Mouse (Mus musculus) MEL (cell line): ENCODE data around the gene Naa25. TPM values are rescaled to one million over a fixed set of nuclear protein-coding genes. Genes with fewer than 3 reads are reported as not detected.

ENCODE experiments used
- DNase-seq: peaks from one replicate; pipeline ENCODE4 v3.0.0; 2011; ENCODE audit warnings: low read depth, low spot score
- H3K27ac ChIP-seq: 2 replicates; pipeline ENCODE4 v1.5.1; 2012; ENCODE audit warnings: low read depth, mild to moderate bottlenecking, control low read depth, low read length, moderate library complexity; ENCODE audit not compliant: control insufficient read depth
- H3K27me3 ChIP-seq, 2 experiments: fragments of 150-350 bp in 1 of 2; sonication (generic) in 1 of 2; 2 replicates each; pipeline ENCODE4 v1.6.1; 2012; ENCODE audit warnings: low read length in 2 of 2, mild to moderate bottlenecking in 2 of 2, improper control_type of control experiment in 1 of 2, moderate library complexity in 1 of 2; ENCODE audit not compliant: insufficient read depth in 2 of 2, control insufficient read depth in 1 of 2
- H3K36me3 ChIP-seq, 2 experiments: 2 replicates each; pipeline ENCODE4 v1.6.1; 2012 to 2014; ENCODE audit warnings: low read length in 2 of 2, improper control_type of control experiment in 1 of 2, inconsistent platforms in 1 of 2, mild to moderate bottlenecking in 1 of 2; ENCODE audit not compliant: insufficient read depth in 2 of 2, control insufficient read depth in 1 of 2
- H3K4me1 ChIP-seq, 2 experiments: fragments of 150-350 bp in 1 of 2; sonication (generic) in 1 of 2; 2 replicates each; pipeline ENCODE4 v1.6.1; 2012; ENCODE audit warnings: low read length in 2 of 2, improper control_type of control experiment in 1 of 2, mild to moderate bottlenecking in 1 of 2; ENCODE audit not compliant: insufficient read depth in 2 of 2, control insufficient read depth in 1 of 2
- H3K4me3 ChIP-seq, 2 experiments: fragments of 150-350 bp in 1 of 2; sonication (generic) in 1 of 2; 2 replicates each; pipeline ENCODE4 v1.5.1; 2012; ENCODE audit warnings: low read depth in 2 of 2, low read length in 2 of 2, mild to moderate bottlenecking in 2 of 2, moderate library complexity in 2 of 2, control low read depth in 1 of 2, improper control_type of control experiment in 1 of 2; ENCODE audit not compliant: control insufficient read depth in 1 of 2, insufficient read depth in 1 of 2
- H3K79me2 ChIP-seq: 2 replicates; pipeline ENCODE4 v1.6.1; 2012; ENCODE audit warnings: mild to moderate bottlenecking, low read length, moderate library complexity; ENCODE audit not compliant: control insufficient read depth, poor library complexity, insufficient read depth
- H3K9ac ChIP-seq: 2 replicates; pipeline ENCODE4 v1.6.1; 2012; ENCODE audit warnings: low read depth, mild to moderate bottlenecking, control low read depth, low read length, moderate library complexity; ENCODE audit not compliant: control insufficient read depth, poor library complexity, severe bottlenecking
- H3K9me3 ChIP-seq: fragments of 150-350 bp; sonication (generic); replicated peaks from 2 replicates; pipeline ENCODE4 v1.6.1; 2012; ENCODE audit warnings: mild to moderate bottlenecking, low read length, improper control_type of control experiment, moderate library complexity; ENCODE audit not compliant: insufficient read depth
- CHD1 ChIP-seq: IDR thresholded peaks from 2 replicates; pipeline ENCODE4 v1.6.1; 2012; ENCODE audit warnings: low read depth, mild to moderate bottlenecking, inconsistent platforms, low read length, improper control_type of control experiment
- CTCF ChIP-seq, 3 experiments: IDR thresholded peaks in 2 of 3; conservative IDR thresholded peaks in 1 of 3; 2 replicates each; pipeline ENCODE4 v1.5.1; 2011 to 2012; ENCODE audit warnings: low read length in 3 of 3, low read depth in 2 of 3, mild to moderate bottlenecking in 2 of 3, improper control_type of control experiment in 1 of 3, inconsistent platforms in 1 of 3, mixed read lengths in 1 of 3, moderate library complexity in 1 of 3; ENCODE audit not compliant: control insufficient read depth in 1 of 3, insufficient read depth in 1 of 3, poor library complexity in 1 of 3, severe bottlenecking in 1 of 3
- EP300 ChIP-seq, 2 experiments: IDR thresholded peaks; 2 replicates each; pipeline ENCODE4 v1.6.1; 2011; ENCODE audit warnings: improper control_type of control experiment in 2 of 2, low read length in 2 of 2, low read depth in 1 of 2, mild to moderate bottlenecking in 1 of 2
- ETS1 ChIP-seq: IDR thresholded peaks from 2 replicates; pipeline ENCODE4 v1.6.1; 2012; ENCODE audit warnings: low read depth, mild to moderate bottlenecking, inconsistent platforms, low read length, improper control_type of control experiment, moderate library complexity
- GABPA ChIP-seq: IDR thresholded peaks from 2 replicates; pipeline ENCODE4 v1.6.1; 2012; ENCODE audit warnings: low read depth, mild to moderate bottlenecking, inconsistent platforms, low read length, improper control_type of control experiment, moderate library complexity
- GATA1 ChIP-seq: IDR thresholded peaks from 2 replicates; pipeline ENCODE4 v1.6.1; 2011; ENCODE audit warnings: low read depth, low read length, improper control_type of control experiment
- JUND ChIP-seq: IDR thresholded peaks from 2 replicates; pipeline ENCODE4 v1.6.1; 2011; ENCODE audit warnings: low read depth, mild to moderate bottlenecking, improper control_type of control experiment, low read length
- KAT2A ChIP-seq: conservative IDR thresholded peaks from 2 replicates; pipeline ENCODE4 v1.6.1; 2012; ENCODE audit warnings: low read depth, low read length, improper control_type of control experiment, inconsistent platforms
- MAX ChIP-seq: IDR thresholded peaks from 2 replicates; pipeline ENCODE4 v1.6.1; 2011; ENCODE audit warnings: low read length, improper control_type of control experiment
- MAZ ChIP-seq: IDR thresholded peaks from 2 replicates; pipeline ENCODE4 v1.6.1; 2012; ENCODE audit warnings: low read depth, mild to moderate bottlenecking, inconsistent platforms, low read length, improper control_type of control experiment
- MYB ChIP-seq: IDR thresholded peaks from 2 replicates; pipeline ENCODE4 v1.6.1; 2011; ENCODE audit warnings: mild to moderate bottlenecking, low read depth, low read length, improper control_type of control experiment
- MYC ChIP-seq: IDR thresholded peaks from 2 replicates; pipeline ENCODE4 v1.6.1; 2011; ENCODE audit warnings: low read depth, mild to moderate bottlenecking, low read length, improper control_type of control experiment, moderate library complexity
- NELFE ChIP-seq: IDR thresholded peaks from 2 replicates; pipeline ENCODE4 v1.6.1; 2011; ENCODE audit warnings: low read depth, low read length, improper control_type of control experiment
- NRF1 ChIP-seq: IDR thresholded peaks from 2 replicates; pipeline ENCODE4 v1.6.1; 2014; ENCODE audit warnings: low read depth, mild to moderate bottlenecking, inconsistent platforms, low read length, improper control_type of control experiment, moderate library complexity; ENCODE audit not compliant: poor library complexity, insufficient read depth, severe bottlenecking
- POLR2AphosphoS5 ChIP-seq: IDR thresholded peaks from 2 replicates; pipeline ENCODE4 v1.6.1; 2012; ENCODE audit warnings: low read depth, borderline replicate concordance, mild to moderate bottlenecking, inconsistent platforms, low read length, moderate library complexity, mixed read lengths
- USF1 ChIP-seq: IDR thresholded peaks from 2 replicates; pipeline ENCODE4 v1.6.1; 2014; ENCODE audit warnings: low read depth, mild to moderate bottlenecking, inconsistent platforms, low read length, improper control_type of control experiment, moderate library complexity
- ZNF384 ChIP-seq: IDR thresholded peaks from 2 replicates; pipeline ENCODE4 v1.6.1; 2012; ENCODE audit warnings: low read depth, mild to moderate bottlenecking, inconsistent platforms, low read length, improper control_type of control experiment
- polyA plus RNA-seq, 2 experiments: library from polyadenylated mRNA; stranded (reverse) in 1 of 2; unstranded in 1 of 2; fragments of >175 nt in 1 of 2; fragments of >200 nt in 1 of 2; gene quantifications; 2 replicates each; pipeline versions ENCODE4 v1.2.1 to v1.2.4; 2012; ENCODE audit warnings: low replicate concordance in 2 of 2, low read depth in 1 of 2; ENCODE audit not compliant: insufficient read length in 2 of 2, insufficient read depth in 1 of 2, missing spikeins in 1 of 2
- total RNA-seq: library from RNA; depleted of rRNA; stranded (reverse); fragments of 300-350 nt; gene quantifications from 2 replicates; pipeline ENCODE4 v1.2.3, GENCODE M21; 2012

Naa25 gene
- total and polyA plus RNA-seq, 3 experiments: 53.0 to 59.6 TPM; not detected in 1

GRCm38 (mm10) chr5:121398965-121399462 is 1.3 kb downstream of the Naa25 start:
- TF ChIP-seq MAX (peak; percentile 53), CHD1 (no peak), MYC (peak; percentile 16; the same call in 1 of the 2 replicates), MAZ (no peak), ETS1 (no peak), NRF1 (no peak), GATA1 (no peak), CTCF (IDR thresholded peaks at IDR 0.05 in 2 of 3, conservative IDR thresholded peaks at IDR 0.05 in 1 of 3; ENCODE audit: control insufficient read depth in 1 of 3, insufficient read depth in 1 of 3, low read depth in 2 of 3, low read length in 3 of 3, poor library complexity in 1 of 3, severe bottlenecking in 1 of 3) (no peak), ZNF384 (peak; percentile 81), GABPA (no peak), POLR2AphosphoS5 (no peak), EP300 (IDR thresholded peaks at IDR 0.05; ENCODE audit: low read depth in 1 of 2, low read length in 2 of 2) (no peak), MYB (no peak), KAT2A (no peak), USF1 (no peak), NELFE (no peak)
- Histone ChIP-seq H3K36me3 (peaks cover 17 to 37% of the 10 kb centered on the region in 2 experiments), H3K27me3 (no peaks in the 10 kb centered on the region), H3K4me3 (peak overlapping the region; percentile 81 to 99), H3K79me2 (peaks cover 64% of the 10 kb centered on the region), H3K27ac (peak overlapping the region; percentile 40), H3K4me1 (peaks cover 3 to 29% of the 10 kb centered on the region in 2 experiments), H3K9ac (peak overlapping the region; percentile 100), H3K9me3 (no peaks in the 10 kb centered on the region)
- DNase-seq: peak; percentile 37

- Histone ChIP-seq H3K27ac (0 out of 2 replicates have a peak overlapping the region, but pooled peaks have one; percentile 24), H3K4me3 (peak overlapping the region; percentile 81 to 99; a peak in 3 of 4 replicates), H3K27me3 (no peaks in the 10 kb centered on the region), H3K4me1 (peaks cover 3 to 29% of the 10 kb centered on the region in 2 experiments)
- TF ChIP-seq JUND (no peak), GABPA (no peak), USF1 (peak; percentile 58; the same call in 1 of the 2 replicates)
- TF ChIP-seq, all 39 proteins: peak for 1
- Histone ChIP-seq H3K36me3 (peaks cover 21 to 37% of the 10 kb centered on the region in 2 experiments), H3K9ac (peak overlapping the region; percentile 100), H3K9me3 (no peaks in the 10 kb centered on the region), H3K79me2 (peaks cover 70% of the 10 kb centered on the region)
- no peak for DNase-seq
Measured at GRCm38 (mm10) chr5:121399540-121399939, 1.8 kb downstream of the Naa25 start.
